Mouse (Mus musculus) frontal cortex, adult 2 months (tissue): Measurements from ENCODE around the gene Kyat3. TPM values are rescaled to one million over a fixed set of nuclear protein-coding genes. Genes with fewer than 3 reads are reported as not detected.

Experiments used
- polyA plus RNA-seq: library from polyadenylated mRNA; depleted of rRNA; stranded (reverse); fragments of >200 nt; gene quantifications from 2 replicates; pipeline ENCODE4 v1.2.3, GENCODE M21; 2012; rRNA removed

Kyat3 gene
- polyA plus RNA-seq, 1 experiment: 5.4 TPM

Other genes starting within 250 kb of the Kyat3 start
- 3.0 TPM in 2 replicates for gene Gbp5, start 207.1 kb upstream of the Kyat3 start, polyA plus RNA-seq
- gene Gbp7, start 170.7 kb upstream of the Kyat3 start, polyA plus RNA-seq: 2.4 and 3.5 TPM in 2 replicates
- gene Gbp3, start 141.0 kb upstream of the Kyat3 start, polyA plus RNA-seq: 11.6 and 14.0 TPM in 2 replicates
- gene Gbp2b, start 106.2 kb upstream of the Kyat3 start, polyA plus RNA-seq: not detected in 2 replicates
- 3.3 and 3.5 TPM in 2 replicates for gene Gbp2, start 80.4 kb upstream of the Kyat3 start, polyA plus RNA-seq
- 35.8 and 44.1 TPM in 2 replicates for gene Gtf2b, start 64.0 kb downstream of the Kyat3 start, polyA plus RNA-seq
- 12.6 and 14.1 TPM in 2 replicates for gene Pkn2, start 181.0 kb downstream of the Kyat3 start, polyA plus RNA-seq